ENCODE assay signal across 26 mouse cellular contexts in the genomic region with DNA sequence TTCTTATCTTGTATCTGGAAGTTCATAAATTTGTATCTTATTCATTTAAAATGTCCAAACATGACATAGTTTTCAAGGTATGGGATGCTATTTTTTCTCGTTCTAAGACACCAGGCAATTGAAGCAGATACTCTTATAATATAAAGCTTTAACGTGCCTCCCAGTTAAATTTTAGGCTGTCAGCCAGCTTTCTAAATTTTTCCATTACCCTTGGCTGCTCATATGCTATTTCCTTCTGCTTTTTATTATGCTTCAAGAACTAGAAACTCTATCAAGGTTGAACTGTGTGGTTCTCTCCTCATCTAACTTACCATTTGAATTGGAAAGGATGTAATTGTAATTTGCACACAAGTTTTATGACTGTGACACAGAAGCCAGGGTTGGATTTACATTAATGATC.
"Had no signal": no experiment of that assay in that cellular context is flagged by ENCODE, and none has a peak within 500 bp of the region (broad histone marks: within the 10 kb centered on the region; RNA-seq: fewer than 3 reads in every experiment).

No protein-coding gene starts in this region.

- H3K27ac ChIP-seq: heart, adult 2 months; heart, embryonic 13.5 days; heart, embryonic 15.5 days; hindbrain, embryonic 13.5 days; hindbrain, embryonic 15.5 days; hindbrain, postnatal 0 days; kidney, embryonic 15.5 days; kidney, postnatal 0 days; left cerebral cortex, adult 2 months; limb, embryonic 13.5 days; liver, embryonic 13.5 days; liver, embryonic 15.5 days had no signal

- H3K27me3 ChIP-seq: heart, embryonic 13.5 days; heart, embryonic 15.5 days; hindbrain, embryonic 13.5 days; hindbrain, embryonic 15.5 days; kidney, embryonic 15.5 days; limb, embryonic 13.5 days; liver, embryonic 13.5 days; liver, embryonic 15.5 days had no signal

- H3K4me3 ChIP-seq: heart, adult 2 months; heart, embryonic 13.5 days; heart, embryonic 15.5 days; hindbrain, embryonic 13.5 days; hindbrain, embryonic 15.5 days; kidney, embryonic 15.5 days; left cerebral cortex, adult 2 months; limb, embryonic 13.5 days; liver, embryonic 13.5 days; liver, embryonic 15.5 days had no signal

- H3K4me1 ChIP-seq: heart, embryonic 13.5 days; heart, embryonic 15.5 days; hindbrain, embryonic 13.5 days; hindbrain, embryonic 15.5 days; kidney, embryonic 15.5 days; limb, embryonic 13.5 days; liver, embryonic 13.5 days; liver, embryonic 15.5 days had no signal

- H3K9ac ChIP-seq: heart, embryonic 13.5 days; heart, embryonic 15.5 days; hindbrain, embryonic 13.5 days; hindbrain, embryonic 15.5 days; kidney, embryonic 15.5 days; limb, embryonic 13.5 days; liver, embryonic 13.5 days; liver, embryonic 15.5 days had no signal

- H3K9me3 ChIP-seq: heart, embryonic 13.5 days; heart, embryonic 15.5 days; hindbrain, embryonic 13.5 days; hindbrain, embryonic 15.5 days; kidney, embryonic 15.5 days; limb, embryonic 13.5 days; liver, embryonic 13.5 days; liver, embryonic 15.5 days had no signal

- ATAC-seq: hindbrain, postnatal 0 days; intestine, embryonic 16.5 days had no signal

- H3K36me3 ChIP-seq: heart, embryonic 13.5 days; heart, embryonic 15.5 days; hindbrain, embryonic 13.5 days; hindbrain, embryonic 15.5 days; kidney, embryonic 15.5 days; limb, embryonic 13.5 days; liver, embryonic 13.5 days; liver, embryonic 15.5 days had no signal

- H3K4me2 ChIP-seq: heart, embryonic 11.5 days; heart, embryonic 13.5 days; heart, embryonic 15.5 days; hindbrain, embryonic 13.5 days; hindbrain, embryonic 15.5 days; kidney, embryonic 15.5 days; limb, embryonic 13.5 days; liver, embryonic 11.5 days; liver, embryonic 13.5 days; liver, embryonic 15.5 days had no signal

- DNase-seq: gastrocnemius, postnatal 14 days; gastrocnemius, postnatal 36 days; heart, adult 11 months; heart, adult 2 months; heart, postnatal 14 days; heart, postnatal 36 days; kidney, adult 11 months; kidney, adult 2 months; kidney, adult 9 months; kidney, postnatal 14 days; kidney, postnatal 36 days; liver; liver, embryonic 13.5 days had no signal
